Mouse (Mus musculus) thymus, postnatal 14 days (tissue): ENCODE data around the gene Atg4b.
"Not testable (repeated sequence)": the region's sequence is repeated elsewhere in the genome, so short reads cannot be mapped to it uniquely, and the experiment has no call there.

Experiments used
- DNase-seq: peaks from one replicate; pipeline ENCODE4 v3.0.0; 2021

Atg4b gene

DNA sequence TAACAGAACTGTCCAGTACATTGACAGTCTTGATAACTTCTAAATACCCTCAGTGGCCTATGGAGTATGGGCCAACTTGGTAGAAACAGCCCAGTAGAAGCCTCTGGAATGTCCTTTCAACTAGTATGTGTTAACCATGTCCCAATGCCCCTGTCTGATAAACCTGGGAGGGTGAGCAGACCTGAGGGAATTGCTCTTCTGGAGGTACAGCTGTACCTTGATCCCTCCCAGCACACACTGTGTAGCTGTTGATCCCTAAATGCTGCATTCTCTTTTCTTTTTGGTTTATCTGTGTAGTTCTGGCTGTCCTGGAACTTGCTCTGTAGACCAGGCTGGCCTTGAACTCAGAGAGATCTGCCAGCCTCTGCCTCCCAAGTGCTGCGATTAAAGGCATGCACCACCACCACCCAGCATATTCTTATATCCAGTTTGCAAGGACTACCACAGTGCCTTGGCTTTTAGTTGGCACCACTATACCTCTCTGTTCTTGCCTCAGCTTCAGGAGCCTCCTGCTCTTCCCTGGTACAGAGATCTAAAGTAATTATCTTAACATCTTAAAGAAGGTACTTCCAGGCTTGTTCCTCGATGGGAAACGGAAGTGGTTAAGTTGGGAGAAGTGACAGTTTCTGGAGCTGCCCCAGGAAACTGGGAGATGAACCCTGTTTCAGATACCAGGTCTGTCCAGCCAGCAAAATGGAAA is 72.6 kb downstream of the Atg4b start:
- no peak for DNase-seq

DNA sequence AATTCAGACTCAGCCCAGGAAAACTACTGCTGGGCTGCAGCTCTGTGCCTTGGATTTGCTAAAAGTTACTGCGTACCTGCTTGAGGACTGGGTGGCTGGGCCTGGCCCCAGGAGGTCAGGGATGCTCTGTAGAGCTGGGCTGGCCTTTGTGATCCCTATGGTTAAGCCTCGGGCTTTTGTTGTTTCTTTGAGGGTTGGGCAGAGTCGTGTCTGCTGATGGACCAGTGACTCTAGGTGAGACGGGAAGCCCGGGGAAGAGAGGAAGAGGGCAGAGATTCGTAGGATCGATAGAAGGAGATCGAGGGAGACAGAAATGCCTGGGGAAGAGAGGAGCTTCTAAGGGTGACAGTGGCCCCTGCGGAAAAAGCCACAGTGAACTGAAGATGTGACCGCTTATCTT is 73.3 kb downstream of the Atg4b start, which contains the start of gene D2hgdh:
D2hgdh (plus strand) TSS at position 301 of the 400 bp plus-strand sequence.
- DNase-seq, result no peak

GRCm38 (mm10) chr1:93825105-93825674 is 73.9 kb downstream of the Atg4b start:
- peak; percentile 94 for DNase-seq

DNA sequence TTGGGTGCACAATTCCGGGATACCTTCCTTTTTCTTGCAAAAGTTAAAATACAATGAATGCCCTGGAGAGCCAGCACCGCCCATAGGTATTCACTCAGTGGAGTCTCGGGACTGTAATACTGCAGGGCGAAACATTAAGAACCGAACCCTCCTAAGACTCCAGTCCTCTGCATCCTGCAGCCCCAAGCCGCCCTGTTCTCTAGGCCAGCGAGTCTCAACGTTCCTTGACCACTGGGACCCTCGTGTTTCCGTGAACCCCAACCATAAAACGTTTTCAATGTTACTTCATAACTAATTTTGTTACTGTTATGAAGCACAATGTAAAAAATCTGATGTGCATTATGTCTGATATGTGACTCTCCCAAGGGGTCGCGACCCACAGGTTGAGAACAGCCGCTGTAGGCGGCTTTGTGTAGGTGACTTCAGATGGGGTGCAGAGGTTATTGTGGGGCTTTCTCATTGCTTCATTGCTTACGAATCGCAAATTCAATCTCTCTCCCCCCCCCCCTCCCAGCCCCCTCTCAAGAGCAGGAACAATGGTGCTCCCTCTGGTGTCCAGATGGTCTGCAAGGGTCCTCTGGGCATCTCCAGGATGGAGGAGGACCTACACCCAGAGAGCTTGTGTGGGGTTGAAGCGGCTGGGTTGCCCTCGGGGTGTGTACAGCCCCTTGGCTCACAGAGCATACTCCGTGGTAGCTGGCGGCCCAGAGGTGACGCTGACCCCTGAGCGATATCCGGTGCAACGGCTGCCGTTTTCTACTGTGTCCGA is 74.7 kb downstream of the Atg4b start:
- peak; percentile 37 for DNase-seq

DNA sequence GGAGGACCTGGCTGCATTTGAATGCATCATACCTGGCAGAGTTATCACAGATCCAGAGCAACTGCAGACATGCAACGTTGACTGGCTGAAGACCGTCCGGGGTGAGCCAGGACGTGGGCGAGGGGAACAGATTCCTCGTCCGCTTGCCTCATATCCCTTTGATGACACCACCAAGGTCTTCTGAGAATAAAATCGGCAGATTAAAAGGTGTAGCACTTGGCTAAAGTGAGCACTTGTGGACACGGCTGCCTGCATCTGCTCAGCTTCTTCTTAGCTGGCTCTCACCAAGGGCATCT is 75.2 kb downstream of the Atg4b start:
- no peak for DNase-seq

DNA sequence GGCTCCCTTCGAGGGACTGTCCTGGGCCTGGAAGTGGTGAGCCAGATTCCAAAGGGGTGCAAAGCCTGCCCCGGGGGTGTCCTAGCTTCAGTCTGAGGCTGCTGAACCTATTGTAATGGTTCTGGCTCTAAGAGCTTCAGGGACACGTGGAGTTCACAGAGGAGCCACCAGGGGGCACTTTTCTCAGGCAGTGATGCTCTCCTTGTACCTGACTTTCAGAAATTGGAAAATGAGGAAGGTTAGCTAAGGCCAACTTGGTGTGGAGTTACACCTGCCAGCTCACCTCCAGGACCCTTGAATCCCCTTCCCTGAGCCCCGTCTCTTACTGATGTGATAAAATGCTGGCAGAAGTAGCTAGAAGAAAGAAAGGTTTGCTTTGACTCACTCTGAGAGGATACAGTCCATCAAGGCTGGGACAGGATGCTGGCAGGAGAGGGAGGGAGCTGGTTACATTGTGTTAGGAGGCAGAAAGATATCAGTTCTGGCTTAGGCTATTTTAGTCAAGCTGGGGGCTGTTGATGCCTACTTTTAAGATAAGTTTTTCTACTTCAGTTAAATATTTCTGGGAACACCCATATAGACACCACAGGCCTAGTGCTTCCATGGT is 81.6 kb downstream of the Atg4b start:
- DNase-seq, result not testable (repeated sequence)

GRCm38 (mm10) chr1:93834671-93835150 is 83.4 kb downstream of the Atg4b start:
- no peak for DNase-seq

GRCm38 (mm10) chr1:93835211-93835610 is 83.9 kb downstream of the Atg4b start:
- DNase-seq, result no peak

DNA sequence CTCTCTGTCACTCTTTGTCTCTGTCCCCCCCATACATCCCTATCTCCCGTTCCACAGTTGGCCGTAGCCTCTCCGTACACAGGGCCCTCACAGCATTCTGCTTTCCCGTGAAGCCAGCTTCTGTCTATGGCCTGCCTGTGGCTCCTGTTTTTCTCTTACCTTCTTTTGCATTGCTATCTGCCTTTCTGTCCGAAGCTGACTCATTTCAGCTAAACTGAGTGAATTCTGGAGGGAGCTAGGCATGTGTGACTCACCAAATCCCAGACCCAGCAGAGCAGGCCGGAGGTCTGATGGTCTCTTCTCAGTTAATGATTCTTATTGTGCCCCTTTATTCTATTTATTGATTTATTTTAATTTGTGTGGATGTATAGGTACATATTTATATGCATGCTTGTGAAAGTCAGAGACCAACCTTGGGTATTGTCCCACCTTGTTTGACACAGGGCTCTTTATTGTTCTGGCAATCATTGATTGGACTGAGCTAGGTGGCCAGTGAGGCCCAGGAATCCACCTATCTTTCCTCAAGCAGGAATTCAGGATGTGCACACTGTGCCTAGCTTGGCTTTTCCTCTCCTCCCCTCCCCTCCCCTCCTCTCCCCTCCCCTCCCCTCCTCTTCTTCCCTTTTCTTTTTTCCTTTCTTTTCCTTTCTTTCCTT is 84.7 kb downstream of the Atg4b start:
- DNase-seq, result no peak

DNA sequence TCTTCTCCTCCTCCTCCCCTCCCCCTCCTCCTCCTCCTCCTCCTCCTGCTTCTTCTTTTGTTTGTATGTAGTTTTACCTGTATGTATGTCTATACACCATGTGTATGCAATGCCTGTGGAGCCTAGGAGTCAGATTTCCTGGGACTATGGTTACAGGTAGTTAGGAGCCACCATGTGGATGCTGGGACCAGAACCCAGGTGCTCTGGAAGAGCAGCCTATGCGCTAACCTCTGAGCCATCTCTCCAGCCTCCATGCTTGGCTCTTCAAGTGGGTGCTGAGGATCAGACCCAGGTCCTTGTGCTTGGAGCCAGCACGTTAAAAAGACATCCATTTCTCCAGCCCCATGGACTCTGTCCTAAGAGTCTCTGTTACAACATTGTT is 85.2 kb downstream of the Atg4b start:
- DNase-seq, result no peak

DNA sequence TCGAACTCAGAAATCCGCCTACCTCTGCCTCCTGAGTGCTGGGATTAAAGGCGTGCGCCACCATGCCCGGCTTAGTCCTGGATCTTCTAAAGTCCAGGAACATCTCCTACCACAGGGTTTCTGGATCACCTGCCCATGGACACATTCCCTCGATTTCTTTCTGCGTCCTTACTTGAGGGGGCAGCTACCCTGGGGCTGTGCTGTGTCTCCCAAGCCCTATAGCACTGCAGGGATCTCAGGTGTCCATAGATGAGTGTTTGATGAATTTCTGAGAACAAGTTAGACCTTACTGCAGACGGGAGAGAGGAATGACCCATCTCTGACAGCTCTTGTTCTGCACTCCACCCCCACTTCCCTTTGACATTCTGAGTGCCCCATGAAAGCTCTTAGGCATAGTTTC is 86.0 kb downstream of the Atg4b start:
- no peak for DNase-seq

DNA sequence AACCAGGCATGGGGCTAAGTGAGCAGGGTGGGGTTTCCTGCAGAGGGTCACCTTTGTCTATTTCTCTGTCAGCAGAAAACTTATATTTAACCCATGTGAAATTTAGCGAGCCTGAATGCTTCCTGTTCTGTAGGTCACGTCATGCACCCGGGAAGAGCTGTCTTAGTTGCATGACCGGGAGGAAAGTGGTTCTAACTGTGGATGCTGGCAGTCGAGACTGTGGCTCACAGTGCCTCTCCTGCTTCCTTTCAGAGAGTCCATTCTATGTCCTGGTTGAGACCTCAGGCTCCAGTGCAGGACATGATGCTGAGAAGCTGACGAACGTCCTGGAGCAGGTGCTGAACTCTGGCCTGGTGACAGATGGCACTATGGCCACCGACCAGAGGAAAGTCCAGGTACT is 87.3 kb downstream of the Atg4b start:
- not testable (repeated sequence) for DNase-seq
